Mouse (Mus musculus): Measurements from ENCODE around the gene Tlr13.
"Not testable (repeated sequence)": the region's sequence is repeated elsewhere in the genome, so short reads cannot be mapped to it uniquely, and the experiment has no call there.

The Tlr13 gene

GRCm38 (mm10) chrX:106186713-106187649 lies 44.0 kb downstream of the Tlr13 start, which contains the start of gene Pgk1:
Gene Pgk1, plus strand, starts transcription at chrX:106187100.
- DNase-seq: peak; percentile 92 to 93

GRCm38 (mm10) chrX:106187737-106188136 lies 44.7 kb downstream of the Tlr13 start:
- peak; percentile 12 to 50 for DNase-seq

- no peak for DNase-seq
Observed at GRCm38 (mm10) chrX:106189356-106189755, 46.4 kb downstream of the Tlr13 start.

GRCm38 (mm10) chrX:106190091-106190490 lies 47.1 kb downstream of the Tlr13 start:
- no peak for DNase-seq

- not testable (repeated sequence) for DNase-seq
Observed at GRCm38 (mm10) chrX:106194361-106194760, 51.4 kb downstream of the Tlr13 start.

- DNase-seq: peak in 1 of 2 experiments; percentile 21
Observed at GRCm38 (mm10) chrX:106197308-106197707, 54.3 kb downstream of the Tlr13 start.

GRCm38 (mm10) chrX:106198904-106199303 lies 55.9 kb downstream of the Tlr13 start:
- no peak for DNase-seq

GRCm38 (mm10) chrX:106209100-106209499 lies 66.1 kb downstream of the Tlr13 start:
- no peak for DNase-seq
